Mouse (Mus musculus): ENCODE measurements at regions not wholly inside any gene's neighbourhood (a gene's known extent, or its start where the extent isn't known, plus 50 kb on each side); places are given as distances from the start of the nearest gene placed in this dataset.

DNA sequence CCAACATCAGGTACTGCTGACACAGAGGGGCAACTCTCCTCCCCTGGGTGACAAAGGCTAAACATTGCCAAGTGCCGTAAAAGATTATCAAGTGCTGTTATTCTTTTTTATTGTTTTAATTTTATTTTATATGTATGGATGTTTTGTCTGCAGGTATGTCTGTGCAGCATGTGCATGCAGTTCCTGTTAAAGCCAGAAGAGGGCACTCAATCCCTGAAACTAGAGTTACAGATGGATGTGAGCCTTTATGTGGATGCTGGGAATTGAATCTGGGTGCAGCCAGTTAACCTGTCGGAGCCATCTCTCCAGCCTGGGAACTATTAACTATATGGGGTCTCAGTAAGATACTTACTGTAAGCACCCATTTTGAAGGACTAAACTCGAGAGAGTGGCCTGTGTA is 104.4 kb upstream of the Slc22a12 start:
- DNase-seq (ENCODE audit: extremely low spot score, low read depth, low spot score), result no peak

DNA sequence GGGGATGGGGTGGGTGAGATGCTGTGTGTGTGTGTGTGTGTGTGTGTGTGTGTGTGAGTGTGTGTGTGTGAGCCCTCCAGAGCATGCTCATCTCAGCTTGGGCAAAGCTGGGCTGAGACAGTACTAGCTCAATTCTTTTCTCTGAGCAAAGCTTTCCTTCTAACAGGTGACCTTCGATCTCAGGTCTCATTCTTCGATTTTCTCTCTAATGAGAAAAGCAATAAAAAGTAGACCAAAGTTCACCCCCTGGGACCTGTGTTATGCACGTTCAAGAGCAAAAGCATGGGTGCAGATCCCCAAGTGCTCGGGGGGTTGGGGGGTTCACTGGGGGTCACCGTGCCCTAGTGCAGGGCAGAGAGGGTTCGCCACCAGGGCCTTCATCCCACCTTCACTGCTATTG is 103.1 kb upstream of the Slc22a12 start:
- no peak for DNase-seq (ENCODE audit: extremely low spot score, low read depth, low spot score)

GRCm38 (mm10) chr19:6644871-6645270 is 102.0 kb upstream of the Slc22a12 start:
- no peak for DNase-seq (ENCODE audit: extremely low spot score, low read depth, low spot score)

GRCm38 (mm10) chr19:6639681-6640080 is 96.8 kb upstream of the Slc22a12 start:
- no peak for DNase-seq (ENCODE audit: extremely low spot score, low read depth, low spot score)

GRCm38 (mm10) chr19:6633400-6633799 is 90.6 kb upstream of the Slc22a12 start:
- no peak for DNase-seq (ENCODE audit: extremely low spot score, low read depth, low spot score)

- no peak for DNase-seq (ENCODE audit: extremely low spot score, low read depth, low spot score)
Measured at GRCm38 (mm10) chr19:6631817-6632216, 89.0 kb upstream of the Slc22a12 start.

DNA sequence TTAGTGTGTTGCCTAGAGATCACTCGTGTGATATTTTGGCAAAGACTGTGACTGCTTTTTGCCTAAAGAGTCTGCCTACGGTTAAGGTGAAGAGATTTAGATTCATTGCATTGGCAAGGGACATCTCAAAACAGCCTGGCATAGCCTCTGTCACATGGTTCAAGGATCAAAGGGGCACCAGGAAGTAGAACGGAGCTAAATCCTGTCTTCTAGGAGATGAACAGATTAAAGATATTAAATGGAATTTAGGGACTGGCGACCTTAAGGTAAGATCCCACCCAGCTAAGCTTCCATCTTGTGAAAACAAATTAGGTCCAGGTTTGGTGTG is 87.7 kb upstream of the Slc22a12 start:
- DNase-seq (ENCODE audit: extremely low spot score, low read depth, low spot score), result no peak

DNA sequence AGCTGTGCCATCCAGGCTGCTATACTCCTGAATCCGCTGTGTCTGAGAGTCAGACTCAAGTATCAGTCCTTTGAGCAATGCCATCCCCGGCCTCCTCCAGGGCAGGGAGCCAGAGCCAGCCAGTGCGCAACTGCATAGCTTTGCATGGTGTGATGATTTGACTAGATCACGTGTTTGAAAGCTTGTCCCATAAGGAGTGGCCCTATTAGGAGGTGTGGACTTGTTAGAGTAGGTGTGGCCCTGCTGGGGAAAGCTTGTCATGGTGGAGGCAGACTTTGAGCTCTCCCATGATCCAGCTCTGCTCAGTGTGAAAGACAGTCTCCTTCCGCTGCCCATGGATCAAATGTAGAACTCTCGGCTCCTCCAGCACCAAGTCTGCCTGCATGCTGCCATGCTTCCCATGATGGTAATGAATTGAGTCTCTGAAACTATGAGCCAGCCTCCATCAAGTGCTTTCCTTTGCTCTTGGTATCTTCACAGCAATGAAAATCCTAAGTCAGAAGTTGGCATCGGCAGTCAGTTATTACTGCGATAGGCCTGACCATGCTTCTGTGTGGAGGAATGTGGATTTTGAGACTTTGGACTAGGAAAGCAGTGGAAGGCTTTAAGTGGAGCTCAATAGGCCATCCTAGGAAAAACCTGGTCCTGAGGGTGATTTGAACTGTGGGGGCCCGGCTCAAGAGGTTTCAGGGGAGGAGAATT is 87.2 kb upstream of the Slc22a12 start:
- DNase-seq (ENCODE audit: extremely low spot score, low read depth, low spot score), result no peak

GRCm38 (mm10) chr19:6625574-6625973 is 82.7 kb upstream of the Slc22a12 start:
- DNase-seq (ENCODE audit: extremely low spot score, low read depth, low spot score), result no peak

DNA sequence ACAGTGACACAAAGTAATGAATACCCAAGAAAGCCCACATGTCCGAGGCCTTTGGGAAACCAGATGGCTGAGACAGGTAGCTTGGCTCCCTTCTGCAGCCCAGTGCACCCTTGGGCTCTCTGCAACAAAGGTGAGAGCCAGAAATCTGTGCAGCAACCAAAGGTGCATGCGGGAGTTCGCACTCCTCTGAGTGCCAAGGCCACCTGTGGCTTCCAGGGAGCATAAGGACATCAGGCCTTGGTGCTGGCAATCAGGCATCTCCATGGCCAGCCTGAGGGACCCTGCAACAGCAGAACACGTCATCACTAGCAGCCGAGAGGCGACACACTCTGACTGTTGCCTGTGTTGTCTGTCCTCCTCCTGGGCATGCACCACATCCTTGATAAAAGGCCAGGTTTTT is 78.2 kb upstream of the Slc22a12 start:
- DNase-seq (ENCODE audit: extremely low spot score, low read depth, low spot score), result no peak

GRCm38 (mm10) chr19:6619546-6619945 is 76.7 kb upstream of the Slc22a12 start:
- DNase-seq (ENCODE audit: extremely low spot score, low read depth, low spot score), result no peak

GRCm38 (mm10) chr19:6616659-6617058 is 73.8 kb upstream of the Slc22a12 start:
- no peak for DNase-seq (ENCODE audit: extremely low spot score, low read depth, low spot score)

- no peak for DNase-seq (ENCODE audit: extremely low spot score, low read depth, low spot score)
Measured at GRCm38 (mm10) chr19:6612441-6612840, 69.6 kb upstream of the Slc22a12 start.

GRCm38 (mm10) chr19:6611921-6612320 is 69.1 kb upstream of the Slc22a12 start:
- no peak for DNase-seq (ENCODE audit: extremely low spot score, low read depth, low spot score)

GRCm38 (mm10) chr19:6610715-6611114 is 67.9 kb upstream of the Slc22a12 start:
- DNase-seq (ENCODE audit: extremely low spot score, low read depth, low spot score), result no peak

GRCm38 (mm10) chr19:6610051-6610450 is 67.2 kb upstream of the Slc22a12 start:
- DNase-seq (ENCODE audit: extremely low spot score, low read depth, low spot score), result no peak

DNA sequence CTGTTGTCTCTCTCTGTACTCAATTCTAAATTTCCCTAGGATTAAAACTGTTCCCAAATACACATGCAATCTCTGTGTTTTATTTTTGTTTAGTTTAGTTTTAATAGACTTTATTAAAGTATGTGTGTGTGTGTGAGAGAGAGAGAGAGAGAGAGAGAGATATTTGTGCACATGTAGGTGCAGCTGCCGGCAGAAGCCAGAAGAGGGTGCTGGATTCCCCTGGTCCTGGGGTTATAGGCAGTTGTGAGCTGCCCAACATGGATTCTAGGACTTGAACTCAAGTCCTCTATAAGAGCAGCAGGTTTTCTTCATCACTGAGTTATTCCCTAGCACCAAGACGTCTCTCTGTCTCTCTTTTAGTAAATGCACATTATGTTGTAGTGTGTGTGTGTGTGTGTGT is 64.7 kb upstream of the Slc22a12 start:
- no peak for DNase-seq (ENCODE audit: extremely low spot score, low read depth, low spot score)

GRCm38 (mm10) chr19:6606667-6607066 is 63.8 kb upstream of the Slc22a12 start:
- no peak for DNase-seq (ENCODE audit: extremely low spot score, low read depth, low spot score)

DNA sequence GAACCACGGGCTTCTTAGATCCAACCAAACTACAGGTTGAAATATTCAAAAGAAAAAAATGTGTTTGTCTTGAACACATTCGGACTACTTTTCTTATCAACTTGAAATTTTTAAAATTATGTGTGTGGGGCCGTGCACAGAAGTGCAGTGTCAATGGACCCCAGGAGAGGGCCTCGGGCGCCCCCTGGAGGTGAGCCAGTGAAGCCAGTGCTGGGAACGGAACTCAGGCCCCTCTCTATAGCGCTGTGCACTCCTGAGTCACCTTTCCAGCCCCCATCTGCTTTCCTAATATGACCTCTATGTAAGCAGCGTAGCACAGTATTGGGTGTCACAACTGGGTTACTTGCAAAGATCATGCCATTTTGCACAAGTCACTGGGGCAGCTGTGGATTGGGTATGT is 61.9 kb upstream of the Slc22a12 start:
- no peak for DNase-seq (ENCODE audit: extremely low spot score, low read depth, low spot score)

DNA sequence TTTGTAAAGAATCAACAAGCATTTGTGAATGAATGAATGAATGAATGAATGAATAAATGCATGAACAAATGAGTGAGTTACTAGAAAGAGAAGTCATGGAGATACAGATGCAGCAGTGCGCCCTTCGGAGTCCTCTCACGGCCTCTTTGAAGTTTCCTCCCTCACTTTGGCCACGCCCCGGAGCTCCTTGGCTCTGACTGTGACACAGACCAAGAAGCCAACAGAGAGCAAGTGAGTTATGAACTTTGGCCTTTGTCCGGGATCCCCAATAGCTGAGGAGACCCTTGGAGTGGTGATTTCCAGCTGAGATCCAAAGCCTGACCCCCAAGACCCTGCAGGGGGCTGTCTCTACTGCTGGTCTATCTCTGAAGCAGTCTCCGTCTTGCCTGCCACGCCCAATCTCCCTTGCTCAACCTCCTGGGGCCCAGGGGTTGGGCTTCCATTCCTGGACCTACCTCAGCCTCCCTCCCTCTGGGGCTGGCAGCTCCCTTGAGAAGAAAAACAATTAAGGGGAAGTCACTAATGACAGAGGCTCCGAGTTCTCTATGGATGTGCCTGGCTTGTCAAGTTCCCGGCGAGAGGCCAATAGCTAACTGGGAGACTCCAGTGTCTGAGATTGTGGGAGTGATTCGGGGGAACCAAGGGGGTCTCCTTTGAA is 58.2 kb upstream of the Slc22a12 start:
- no peak for DNase-seq (ENCODE audit: extremely low spot score, low read depth, low spot score)

- no peak for DNase-seq (ENCODE audit: extremely low spot score, low read depth, low spot score)
Measured at GRCm38 (mm10) chr19:6599281-6599680, 56.4 kb upstream of the Slc22a12 start.

DNA sequence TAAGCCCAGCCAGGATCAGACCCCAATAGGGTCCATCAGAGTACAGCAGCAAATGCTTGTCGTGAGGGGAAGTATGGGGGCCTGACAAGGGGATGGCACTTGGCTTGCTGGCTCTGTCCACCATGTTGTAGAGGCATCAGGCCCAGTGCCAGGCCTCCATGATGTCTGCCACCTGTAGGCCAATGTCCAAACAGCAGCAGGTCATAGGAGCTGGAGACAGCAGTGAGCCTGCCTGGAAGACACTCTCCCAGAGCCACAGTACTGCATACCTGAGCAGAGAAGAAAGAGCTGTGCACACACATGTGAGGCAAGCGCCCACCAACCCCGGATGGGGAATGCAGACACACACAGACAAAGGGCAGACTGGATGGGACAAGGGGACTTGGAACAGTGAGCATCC is 55.4 kb upstream of the Slc22a12 start:
- no peak for DNase-seq (ENCODE audit: extremely low spot score, low read depth, low spot score)

- DNase-seq (ENCODE audit: extremely low spot score, low read depth, low spot score), result no peak
Measured at GRCm38 (mm10) chr19:6595801-6596200, 53.0 kb upstream of the Slc22a12 start.
